Mouse (Mus musculus) hindbrain, postnatal 0 days (tissue): ENCODE data around the gene Ret. TPM values are rescaled to one million over a fixed set of nuclear protein-coding genes. Genes with fewer than 3 reads are reported as not detected.

Experiments
- ATAC-seq: fragments of 200-750 bp; cut with Nextera tagmentation; 2 replicates; pipeline ENCODE4 v1.8.0; 2017; ENCODE audit warnings: mild to moderate bottlenecking, moderate TSS enrichment, moderate library complexity
- DNase-seq: peaks from one replicate; pipeline ENCODE4 v3.0.0-alpha.2; 2015; ENCODE audit warnings: low spot score
- H3K27ac ChIP-seq: fragments of 300-500 bp; sonication (generic); 2 replicates; pipeline ENCODE4 v1.5.1; 2014; ENCODE audit warnings: mild to moderate bottlenecking
- H3K27me3 ChIP-seq: fragments of 300-500 bp; sonication (generic); 2 replicates; pipeline ENCODE4 v1.6.1; 2014; ENCODE audit warnings: low read length, mixed read lengths; ENCODE audit not compliant: insufficient read depth
- H3K36me3 ChIP-seq: fragments of 300-500 bp; sonication (generic); 2 replicates; pipeline ENCODE4 v1.6.1; 2014; ENCODE audit warnings: low read length, mixed read lengths; ENCODE audit not compliant: insufficient read depth
- H3K4me1 ChIP-seq: fragments of 300-500 bp; sonication (generic); 2 replicates; pipeline ENCODE4 v1.6.1; 2014; ENCODE audit warnings: antibody characterized with exemption, low read length, mixed read lengths; ENCODE audit not compliant: insufficient read depth
- H3K4me2 ChIP-seq: fragments of 300-500 bp; sonication (generic); 2 replicates; pipeline ENCODE4 v1.6.1; 2014; ENCODE audit warnings: low read depth, mild to moderate bottlenecking, low read length, moderate library complexity, mixed read lengths
- H3K4me3 ChIP-seq: fragments of 300-500 bp; sonication (generic); 2 replicates; pipeline ENCODE4 v1.5.1; 2014; ENCODE audit warnings: low read length
- H3K9ac ChIP-seq: fragments of 300-500 bp; sonication (generic); replicated peaks from 2 replicates; pipeline ENCODE4 v1.6.1; 2014; ENCODE audit warnings: mild to moderate bottlenecking, low read length, moderate library complexity, mixed read lengths
- H3K9me3 ChIP-seq: fragments of 300-500 bp; sonication (generic); 2 replicates; pipeline ENCODE4 v1.6.1; 2016; ENCODE audit warnings: low read length, mixed read lengths
- CTCF ChIP-seq: IDR thresholded peaks from 2 replicates; pipeline ENCODE4 v1.5.1; 2016; ENCODE audit warnings: antibody characterized with exemption, control low read depth, low read depth
- WGBS: fragments of 180-500 bp; shearing (Covaris S2); extraction: QIAGEN DNeasy Blood & Tissue Kit; methylation state at CpG from one replicate; pipeline ENCODE4 v1.1.7; 2014; 5-methylcytosine and 5-hydroxymethylcytosine counted together
- polyA plus RNA-seq: library from polyadenylated mRNA; unstranded; fragments of >200 nt; fragmentation: Nextera tagmentation; extraction: Ambion mirVana; gene quantifications from 2 replicates; pipeline ENCODE4 v1.2.1, GENCODE M21; 2015
- total RNA-seq: library from RNA; depleted of rRNA; stranded (reverse); fragments of >200 nt; gene quantifications from 2 replicates; pipeline ENCODE4 v1.2.3, GENCODE M21; 2014

Gene Ret
- total and polyA plus RNA-seq, 2 experiments from 2014 or later: 15.6 to 58.5 TPM

DNA sequence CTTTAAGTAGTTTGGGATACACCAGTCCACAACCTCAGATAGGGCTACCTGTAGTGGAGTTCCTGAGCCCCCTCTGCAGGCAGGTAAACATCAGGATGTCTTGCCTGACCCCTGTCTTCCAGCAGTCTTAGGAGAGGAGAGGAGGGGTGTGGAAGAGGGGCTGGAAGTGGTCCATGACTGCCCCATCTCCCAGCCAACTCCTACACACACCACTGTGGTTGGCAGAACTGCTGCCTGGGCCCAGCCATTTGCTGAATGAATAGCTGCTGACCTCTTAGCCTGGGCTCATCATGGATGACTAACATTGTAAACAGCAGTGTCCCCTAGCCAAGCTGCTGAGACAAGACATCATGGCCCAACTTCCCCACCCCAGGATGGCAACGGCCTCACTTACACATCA lies 32.0 kb downstream of the Ret start:
- no peaks in the 10 kb centered on the region for H3K4me1 ChIP-seq
- H3K36me3 ChIP-seq: no peaks in the 10 kb centered on the region
- no peak for DNase-seq
- ATAC-seq: no peak
- H3K9ac ChIP-seq: no peak overlapping the region
- no peak overlapping the region for H3K27ac ChIP-seq
- TF ChIP-seq CTCF: no peak
- no peak overlapping the region for H3K4me2 ChIP-seq
- no peaks in the 10 kb centered on the region for H3K27me3 ChIP-seq
- no peak overlapping the region for H3K4me3 ChIP-seq
- 80% methylated on average over 1 of the region's 1 CpGs for WGBS
- no peaks in the 10 kb centered on the region for H3K9me3 ChIP-seq

DNA sequence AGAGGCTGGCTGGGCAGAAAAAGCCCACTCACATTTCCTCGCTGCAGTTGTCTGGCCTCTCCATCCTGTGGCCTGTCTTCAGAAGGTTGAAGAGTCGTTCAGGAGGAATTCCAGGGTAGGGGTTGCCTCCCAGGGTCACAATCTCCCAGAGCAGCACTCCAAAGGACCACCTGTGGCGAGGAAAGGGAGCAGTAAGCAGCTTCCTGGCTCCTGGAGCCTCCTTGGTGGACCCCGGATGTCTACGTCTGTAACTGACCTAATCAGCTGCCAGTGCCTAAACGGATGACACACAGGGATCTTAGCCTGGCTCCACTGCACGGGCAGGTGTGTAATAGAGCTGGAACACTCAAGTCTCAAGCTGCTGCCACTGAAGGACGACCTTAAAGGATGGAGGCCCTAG lies 32.8 kb downstream of the Ret start:
- Histone ChIP-seq H3K27me3 (no peaks in the 10 kb centered on the region), H3K4me1 (no peaks in the 10 kb centered on the region), H3K9ac (no peak overlapping the region), H3K4me3 (no peak overlapping the region), H3K36me3 (no peaks in the 10 kb centered on the region), H3K4me2 (no peak overlapping the region), H3K9me3 (no peaks in the 10 kb centered on the region), H3K27ac (no peak overlapping the region)
- no peak for TF ChIP-seq CTCF
- no peak for DNase-seq
- no peak for ATAC-seq
- WGBS: 73% methylated on average over 8 of the region's 8 CpGs

DNA sequence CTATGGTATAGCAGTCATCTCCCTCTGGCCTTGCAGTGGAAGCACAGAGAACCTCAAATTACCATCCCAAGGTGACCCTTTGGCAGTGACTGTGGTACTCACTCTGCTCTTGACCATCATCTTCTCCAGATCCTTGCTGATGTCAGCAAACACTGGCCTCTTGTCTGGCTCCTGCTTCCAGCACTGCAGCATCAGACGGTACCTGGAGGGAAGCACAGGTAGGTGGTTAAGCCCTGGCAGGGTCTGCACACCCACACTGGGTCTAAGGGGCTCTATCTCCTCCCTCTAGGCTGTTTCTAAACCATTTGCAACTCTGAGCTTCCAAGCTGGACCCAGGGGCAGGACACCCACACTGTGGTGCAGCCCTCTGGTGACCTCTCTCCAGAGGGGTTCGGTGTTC lies 34.4 kb downstream of the Ret start:
- Histone ChIP-seq H3K9ac (no peak overlapping the region), H3K27me3 (no peaks in the 10 kb centered on the region), H3K9me3 (no peaks in the 10 kb centered on the region), H3K36me3 (no peaks in the 10 kb centered on the region), H3K4me1 (no peaks in the 10 kb centered on the region), H3K4me2 (no peak overlapping the region), H3K4me3 (no peak overlapping the region), H3K27ac (no peak overlapping the region)
- 86% methylated on average over 2 of the region's 2 CpGs for WGBS
- no peak for TF ChIP-seq CTCF
- DNase-seq (no peak), ATAC-seq (no peak)

DNA sequence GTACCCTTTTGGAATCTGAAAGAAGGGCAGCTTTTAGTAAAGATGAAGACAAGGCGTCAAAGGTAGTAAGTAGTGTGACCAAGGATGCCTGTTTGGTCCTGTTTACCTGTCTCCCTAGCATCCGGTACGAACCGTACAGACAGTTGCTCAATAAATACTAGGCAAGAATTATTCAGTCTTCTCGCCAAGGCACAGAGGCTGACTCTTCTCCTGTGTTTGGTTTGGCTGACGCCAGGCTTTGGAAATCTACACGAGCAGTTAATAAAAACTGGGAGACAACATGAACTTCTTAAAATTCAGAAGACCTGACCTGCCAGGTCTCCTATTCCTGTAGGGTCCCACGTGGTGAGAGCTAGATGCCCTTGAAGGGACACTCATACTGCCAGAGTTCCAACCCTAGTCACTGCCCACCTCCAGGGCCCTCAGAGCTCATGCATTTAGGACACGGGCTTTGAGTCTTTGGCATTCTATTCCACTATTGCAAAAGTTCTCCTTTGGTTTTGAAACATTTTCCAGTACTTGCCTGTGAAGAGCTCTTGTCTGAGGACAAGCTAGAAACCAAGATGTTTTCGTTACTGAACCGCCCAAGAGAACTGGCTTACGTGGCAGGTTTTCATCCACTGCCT lies 34.9 kb downstream of the Ret start:
- H3K27ac ChIP-seq: no peak overlapping the region
- no peak overlapping the region for H3K9ac ChIP-seq
- H3K36me3 ChIP-seq: no peaks in the 10 kb centered on the region
- 86% methylated on average over 12 of the region's 12 CpGs for WGBS
- H3K27me3 ChIP-seq: no peaks in the 10 kb centered on the region
- no peaks in the 10 kb centered on the region for H3K4me1 ChIP-seq
- no peak for ATAC-seq
- no peak for TF ChIP-seq CTCF
- no peaks in the 10 kb centered on the region for H3K9me3 ChIP-seq
- no peak overlapping the region for H3K4me2 ChIP-seq
- no peak for DNase-seq
- H3K4me3 ChIP-seq: no peak overlapping the region

DNA sequence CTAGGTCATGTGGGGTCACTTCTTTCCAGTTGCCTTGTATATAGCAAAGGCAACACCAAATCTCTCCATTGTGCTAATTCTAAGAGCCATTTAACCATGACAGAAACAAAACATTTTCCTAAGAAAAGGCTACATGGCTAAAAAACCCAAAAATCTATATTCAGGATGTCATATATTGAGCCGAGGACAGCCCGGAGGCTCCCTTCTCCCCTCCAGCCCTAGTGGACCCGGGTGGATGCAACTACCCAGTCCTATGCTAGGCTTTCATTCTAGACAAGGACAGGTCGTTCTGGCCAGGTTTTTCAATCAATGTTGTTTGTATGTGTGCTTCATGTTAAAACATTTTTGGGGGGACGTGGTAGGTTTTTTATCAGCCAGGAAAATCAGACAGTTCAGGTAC lies 44.4 kb downstream of the Ret start:
- H3K9me3 ChIP-seq: no peaks in the 10 kb centered on the region
- H3K36me3 ChIP-seq: no peaks in the 10 kb centered on the region
- no peak for ATAC-seq
- H3K4me3 ChIP-seq: no peak overlapping the region
- 64% methylated on average over 5 of the region's 5 CpGs for WGBS
- no peak overlapping the region for H3K4me2 ChIP-seq
- DNase-seq: no peak
- no peak overlapping the region for H3K9ac ChIP-seq
- TF ChIP-seq CTCF: no peak
- no peaks in the 10 kb centered on the region for H3K4me1 ChIP-seq
- no peaks in the 10 kb centered on the region for H3K27me3 ChIP-seq
- no peak overlapping the region for H3K27ac ChIP-seq

DNA sequence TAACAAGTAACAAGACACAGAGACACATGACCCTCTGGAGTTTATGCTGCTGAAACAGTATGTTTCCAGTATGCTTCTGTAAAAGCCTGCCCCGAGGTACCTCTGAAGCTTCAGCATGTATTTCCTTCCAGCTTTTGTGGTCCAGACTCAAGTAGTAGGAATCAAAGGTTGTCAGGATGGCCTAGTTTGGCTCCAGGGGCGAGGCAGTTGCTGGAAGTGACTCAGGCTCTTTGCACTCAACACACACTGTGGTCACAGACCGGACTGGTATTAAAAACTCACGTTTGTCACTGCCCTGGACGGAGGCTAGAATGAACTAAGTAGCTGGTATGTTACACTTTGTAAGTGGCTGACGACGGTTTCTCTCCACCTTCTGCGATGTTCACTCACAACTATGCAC lies 46.5 kb downstream of the Ret start:
- no peaks in the 10 kb centered on the region for H3K27me3 ChIP-seq
- H3K4me2 ChIP-seq: no peak overlapping the region
- no peak for TF ChIP-seq CTCF
- no peaks in the 10 kb centered on the region for H3K4me1 ChIP-seq
- no peak overlapping the region for H3K4me3 ChIP-seq
- no peaks in the 10 kb centered on the region for H3K9me3 ChIP-seq
- ATAC-seq (no peak), DNase-seq (no peak)
- H3K9ac ChIP-seq: no peak overlapping the region
- 84% methylated on average over 8 of the region's 8 CpGs for WGBS
- no peak overlapping the region for H3K27ac ChIP-seq
- H3K36me3 ChIP-seq: no peaks in the 10 kb centered on the region

GRCm38 (mm10) chr6:118150538-118150937 lies 47.0 kb downstream of the Ret start:
- TF ChIP-seq CTCF: no peak
- WGBS: 83% methylated on average over 2 of the region's 2 CpGs
- Histone ChIP-seq H3K9ac (no peak overlapping the region), H3K36me3 (no peaks in the 10 kb centered on the region), H3K9me3 (no peaks in the 10 kb centered on the region), H3K4me3 (no peak overlapping the region), H3K4me2 (no peak overlapping the region), H3K4me1 (no peaks in the 10 kb centered on the region), H3K27me3 (no peaks in the 10 kb centered on the region), H3K27ac (no peak overlapping the region)
- DNase-seq (no peak), ATAC-seq (no peak)
